Mouse (Mus musculus) kidney, adult 2 months (tissue): Measurements from ENCODE around the gene Rfx4.

Experiments used
- CTCF ChIP-seq: fragments of 200-500 bp; conservative IDR thresholded peaks from 2 replicates; pipeline ENCODE4 v1.5.1; 2011; ENCODE audit warnings: low read depth, mild to moderate bottlenecking, control low read depth, low read length, moderate library complexity, mixed read lengths; ENCODE audit not compliant: insufficient read depth, insufficient read length
- POLR2A ChIP-seq: fragments of 200-500 bp; IDR thresholded peaks from one replicate; pipeline ENCODE4 v1.6.1; 2011; ENCODE audit warnings: low read depth, low read length, control low read depth

GRCm38 (mm10) chr10:84917731-84918095 is 161.9 kb downstream of the Rfx4 start:
- TF ChIP-seq POLR2A (no peak), CTCF (no peak)
